Mouse (Mus musculus) MEL (cell line): ENCODE measurements around the gene Myo19.

Source experiments
- CHD2 ChIP-seq: IDR thresholded peaks from 2 replicates; pipeline ENCODE4 v1.6.1; 2011; ENCODE audit warnings: low read length, improper control_type of control experiment
- POLR2A ChIP-seq, 2 experiments: IDR thresholded peaks; 2 replicates each; pipeline ENCODE4 v1.6.1; 2011 to 2012; ENCODE audit warnings: low read length in 2 of 2, mild to moderate bottlenecking in 2 of 2, control low read depth in 1 of 2, improper control_type of control experiment in 1 of 2, low read depth in 1 of 2, moderate library complexity in 1 of 2; ENCODE audit not compliant: control insufficient read depth in 1 of 2, insufficient read depth in 1 of 2, poor library complexity in 1 of 2

DNA sequence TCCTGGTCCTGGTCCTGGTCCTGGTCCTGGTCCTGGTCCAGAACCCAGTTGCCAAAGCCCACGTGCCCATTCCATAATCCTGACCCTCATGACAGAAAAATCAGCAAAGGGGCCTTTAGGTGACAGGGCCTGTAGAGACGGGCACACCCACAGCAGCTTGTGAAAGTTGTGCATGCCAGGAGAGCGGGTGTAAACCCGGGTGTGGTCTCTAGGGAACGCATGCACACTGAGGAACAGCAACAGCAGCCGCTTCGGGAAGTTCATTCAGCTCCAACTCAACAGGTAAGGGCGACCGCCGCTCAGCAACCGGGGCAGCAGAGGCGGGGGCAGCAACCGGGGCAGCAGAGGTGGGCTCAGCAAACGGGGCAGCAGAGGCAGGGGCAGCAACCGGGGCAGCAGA lies 13.2 kb downstream of the Myo19 start:
- TF ChIP-seq POLR2A (IDR thresholded peaks at IDR 0.05; ENCODE audit: control insufficient read depth in 1 of 2, insufficient read depth in 1 of 2, low read depth in 1 of 2, low read length in 2 of 2, poor library complexity in 1 of 2), result no peak
- no peak for TF ChIP-seq CHD2
